15 mouse cellular contexts compared by ENCODE assay signal in genomic region chr4:155472716-155473290, GRCm38 (mm10). TPM values are rescaled to one million over a fixed set of nuclear protein-coding genes. Genes with fewer than 3 reads are reported as not detected.
DNase-seq lines count a peak whose midpoint lies in the region; ATAC-seq and TF ChIP-seq lines count a peak whose summit lies in the region.
"Had no signal": no experiment of that assay in that cellular context is flagged by ENCODE, and none has a peak within 500 bp of the region (broad histone marks: within the 10 kb centered on the region; RNA-seq: fewer than 3 reads in every experiment).

No protein-coding gene starts in this region.

- peaks cover 5% of the 10 kb centered on the region; the same call in 1 of the 2 replicates for H3K4me1 ChIP-seq in hindbrain, postnatal 0 days (ENCODE audit: insufficient read depth, low read length)
- peaks cover 6% of the 10 kb centered on the region; the same call in 1 of the 2 replicates for H3K4me1 ChIP-seq in hindbrain, embryonic 12.5 days
- peaks cover 26% of the 10 kb centered on the region for H3K4me1 ChIP-seq in cerebellum, adult 2 months (ENCODE audit: control insufficient read depth, insufficient read depth, low read length)
- no peaks in the 10 kb centered on the region; the same call in 1 of the 2 replicates for H3K4me1 ChIP-seq in intestine, embryonic 15.5 days (replicated peaks)
- peaks cover 18% of the 10 kb centered on the region for H3K4me1 ChIP-seq in heart, embryonic 10.5 days
- H3K4me1 ChIP-seq: midbrain, embryonic 15.5 days had no signal

- no peaks in the 10 kb centered on the region for H3K36me3 ChIP-seq in hindbrain, postnatal 0 days (ENCODE audit: insufficient read depth, low read length)
- no peaks in the 10 kb centered on the region for H3K36me3 ChIP-seq in hindbrain, embryonic 12.5 days
- no peaks in the 10 kb centered on the region for H3K36me3 ChIP-seq in intestine, embryonic 15.5 days
- H3K36me3 ChIP-seq in heart, embryonic 10.5 days: no peaks in the 10 kb centered on the region
- H3K36me3 ChIP-seq: embryonic facial prominence, embryonic 12.5 days; forebrain, embryonic 12.5 days; midbrain, embryonic 15.5 days; neural tube, embryonic 13.5 days had no signal

- WGBS in hindbrain, postnatal 0 days: 55% methylated on average over 3 of the region's 3 CpGs
- 70% methylated on average over 3 of the region's 3 CpGs for WGBS in hindbrain, embryonic 12.5 days
- WGBS in cerebellum, adult 2 months: 9% methylated on average over 3 of the region's 3 CpGs
- WGBS in intestine, embryonic 15.5 days: 58% methylated on average over 3 of the region's 3 CpGs
- 67% methylated on average over 3 of the region's 3 CpGs for WGBS in heart, embryonic 10.5 days

- intact Hi-C loops in heart, postnatal 14 days (cut with DNase I): no loop called here

- TF ChIP-seq POLR2A in cerebellum, adult 2 months (IDR thresholded peaks at IDR 0.05; ENCODE audit: borderline replicate concordance, insufficient read depth, low read length): no peak

- no peaks in the 10 kb centered on the region for H3K27me3 ChIP-seq in hindbrain, postnatal 0 days (ENCODE audit: insufficient read depth, low read length)
- H3K27me3 ChIP-seq in hindbrain, embryonic 12.5 days: peaks cover 8% of the 10 kb centered on the region; the same call in 1 of the 2 replicates
- H3K27me3 ChIP-seq in cerebellum, adult 2 months (ENCODE audit: control insufficient read depth, insufficient read depth, low read length): no peaks in the 10 kb centered on the region
- no peaks in the 10 kb centered on the region for H3K27me3 ChIP-seq in intestine, embryonic 15.5 days (replicated peaks)
- peaks cover 52% of the 10 kb centered on the region for H3K27me3 ChIP-seq in heart, embryonic 10.5 days (ENCODE audit: insufficient read depth, poor library complexity, severe bottlenecking)
- H3K27me3 ChIP-seq: midbrain, embryonic 15.5 days; Patski had no signal

- no peak overlapping the region for H3K9ac ChIP-seq in hindbrain, postnatal 0 days (replicated peaks; ENCODE audit: low read length)
- H3K9ac ChIP-seq in hindbrain, embryonic 12.5 days: no peak overlapping the region
- H3K9ac ChIP-seq in intestine, embryonic 15.5 days: no peak overlapping the region
- H3K9ac ChIP-seq: embryonic facial prominence, embryonic 12.5 days; forebrain, embryonic 12.5 days; midbrain, embryonic 15.5 days; neural tube, embryonic 13.5 days had no signal

- no peaks in the 10 kb centered on the region for H3K9me3 ChIP-seq in hindbrain, postnatal 0 days (ENCODE audit: low read length)
- no peaks in the 10 kb centered on the region for H3K9me3 ChIP-seq in hindbrain, embryonic 12.5 days (replicated peaks)
- no peaks in the 10 kb centered on the region for H3K9me3 ChIP-seq in intestine, embryonic 15.5 days
- no peaks in the 10 kb centered on the region for H3K9me3 ChIP-seq in heart, embryonic 10.5 days
- H3K9me3 ChIP-seq: embryonic facial prominence, embryonic 12.5 days; forebrain, embryonic 12.5 days; midbrain, embryonic 15.5 days; neural tube, embryonic 13.5 days had no signal

- H3K4me2 ChIP-seq in hindbrain, postnatal 0 days (ENCODE audit: low read depth, low read length): no peak overlapping the region
- no peak overlapping the region for H3K4me2 ChIP-seq in hindbrain, embryonic 12.5 days (replicated peaks)
- 0 out of 2 replicates have a peak overlapping the region, but pooled peaks have one; percentile 26 for H3K4me2 ChIP-seq in intestine, embryonic 15.5 days (replicated peaks)
- H3K4me2 ChIP-seq: embryonic facial prominence, embryonic 12.5 days; forebrain, embryonic 12.5 days; midbrain, embryonic 15.5 days; neural tube, embryonic 13.5 days had no signal

- ATAC-seq in hindbrain, postnatal 0 days: no peak
- no peak for ATAC-seq in hindbrain, embryonic 12.5 days (ENCODE audit: low FRiP score)
- ATAC-seq in intestine, embryonic 15.5 days: peak; percentile 2; the same call in 1 of the 2 replicates
- ATAC-seq: CD4-positive, CD25-positive, alpha-beta regulatory T cell, adult 4 months; midbrain, embryonic 15.5 days; Patski had no signal

- H3K27ac ChIP-seq in hindbrain, postnatal 0 days: peak overlapping the region; percentile 15; the same call in 1 of the 2 replicates
- H3K27ac ChIP-seq in hindbrain, embryonic 12.5 days: no peak overlapping the region
- H3K27ac ChIP-seq in cerebellum, adult 2 months (ENCODE audit: insufficient read depth, low read length): peak overlapping the region; percentile 59
- peak overlapping the region; percentile 44 for H3K27ac ChIP-seq in intestine, embryonic 15.5 days
- H3K27ac ChIP-seq in heart, embryonic 10.5 days: no peak overlapping the region
- H3K27ac ChIP-seq: embryonic facial prominence, embryonic 12.5 days; forebrain, embryonic 12.5 days; midbrain, embryonic 15.5 days; neural tube, embryonic 13.5 days had no signal

- H3K4me3 ChIP-seq in hindbrain, postnatal 0 days (ENCODE audit: low read length): no peak overlapping the region
- H3K4me3 ChIP-seq in hindbrain, embryonic 12.5 days: no peak overlapping the region
- H3K4me3 ChIP-seq in cerebellum, adult 2 months (replicated peaks; ENCODE audit: insufficient read depth, low read depth, low read length): no peak overlapping the region
- no peak overlapping the region for H3K4me3 ChIP-seq in intestine, embryonic 15.5 days (replicated peaks)
- H3K4me3 ChIP-seq in heart, embryonic 10.5 days: no peak overlapping the region
- H3K4me3 ChIP-seq: embryonic facial prominence, embryonic 12.5 days; forebrain, embryonic 12.5 days; midbrain, embryonic 15.5 days; neural tube, embryonic 13.5 days had no signal

- peak; percentile 36 for DNase-seq in hindbrain, postnatal 0 days (ENCODE audit: low spot score)
- peak; percentile 56 for DNase-seq in adipocyte (ENCODE audit: low spot score)
- peak; percentile 82 to 90 for DNase-seq in cerebellum, adult 2 months
- no peak for DNase-seq in heart, postnatal 14 days
- no peak for DNase-seq in heart, embryonic 10.5 days (ENCODE audit: low spot score)
- DNase-seq: lung, postnatal 14 days had no signal

- no peak for TF ChIP-seq CTCF in hindbrain, postnatal 0 days (IDR thresholded peaks at IDR 0.05; ENCODE audit: low read depth)
- TF ChIP-seq CTCF in cerebellum, adult 2 months (IDR thresholded peaks at IDR 0.05; ENCODE audit: borderline replicate concordance, insufficient read depth, low read depth, low read length): no peak

RNA-seq across cellular contexts. Expression of gene Tmem52, which starts 3.9 kb away (rescaled TPM):
- total RNA-seq in hindbrain, postnatal 0 days (2014; rRNA removed): 0.61 and 3.7 TPM in 2 replicates
- polyA plus RNA-seq in hindbrain, postnatal 0 days (2015; fragmentation: Nextera tagmentation; extraction: Ambion mirVana): 0.46 and 0.74 TPM in 2 replicates
- not detected in 2 replicates for polyA plus RNA-seq in hindbrain, embryonic 12.5 days (2016; fragmentation: Nextera tagmentation; extraction: Ambion mirVana)
- polyA plus RNA-seq in cerebellum, adult 2 months (2012; rRNA removed): 9.4 and 12.1 TPM in 2 replicates
- 2.1 and 2.2 TPM in 2 replicates for polyA plus RNA-seq in intestine, embryonic 15.5 days (2015; fragmentation: Nextera tagmentation; extraction: Ambion mirVana)
- total RNA-seq in heart, postnatal 14 days (2021): 1 to 10 TPM; 3.6 to 6.9 TPM
- not detected in 2 replicates for polyA plus RNA-seq in heart, embryonic 10.5 days (2016; fragmentation: Nextera tagmentation; extraction: Ambion mirVana)
- total RNA-seq: liver, adult 2 months had no signal
- polyA plus RNA-seq: CD4-positive, CD25-positive, alpha-beta regulatory T cell, adult 4 months; embryonic facial prominence, embryonic 12.5 days; forebrain, embryonic 12.5 days; liver, adult 2 months; neural tube, embryonic 13.5 days had no signal

RNA-seq across cellular contexts. Expression of gene Gnb1, which starts 18.4 kb away (rescaled TPM):
- 363 and 456 TPM in 2 replicates for total RNA-seq in hindbrain, postnatal 0 days (2014; rRNA removed)
- 1,192 and 1,230 TPM in 2 replicates for polyA plus RNA-seq in hindbrain, postnatal 0 days (2015; fragmentation: Nextera tagmentation; extraction: Ambion mirVana)
- 757 and 772 TPM in 2 replicates for polyA plus RNA-seq in hindbrain, embryonic 12.5 days (2016; fragmentation: Nextera tagmentation; extraction: Ambion mirVana)
- 512 and 552 TPM in 2 replicates for polyA plus RNA-seq in cerebellum, adult 2 months (2012; rRNA removed)
- 460 and 467 TPM in 2 replicates for polyA plus RNA-seq in intestine, embryonic 15.5 days (2015; fragmentation: Nextera tagmentation; extraction: Ambion mirVana)
- total RNA-seq in heart, postnatal 14 days (2021): 100 to 1,000 TPM; 207 to 223 TPM
- 416 and 440 TPM in 2 replicates for polyA plus RNA-seq in heart, embryonic 10.5 days (2016; fragmentation: Nextera tagmentation; extraction: Ambion mirVana)

Comparison
In these comparisons a context has a peak if more than half of its experiments do, and no peak if none do; other contexts are left out.
1. H3K27ac ChIP-seq: peak in hindbrain, postnatal 0 days (single experiment), cerebellum, adult 2 months (single experiment) and intestine, embryonic 15.5 days (single experiment); none in hindbrain, embryonic 12.5 days (single experiment) and heart, embryonic 10.5 days (single experiment).
2. DNase-seq: peak in hindbrain, postnatal 0 days (single experiment), adipocyte (single experiment) and cerebellum, adult 2 months (2 of 2); none in heart, postnatal 14 days (0 of 2) and heart, embryonic 10.5 days (single experiment).